Mouse (Mus musculus): ENCODE data around the gene Erich3. TPM values are rescaled to one million over a fixed set of nuclear protein-coding genes. Genes with fewer than 3 reads are reported as not detected.
A peak's percentile ranks its signal among the peaks of the same experiment; 100 is the strongest.
"Not testable (repeated sequence)": the region's sequence is repeated elsewhere in the genome, so short reads cannot be mapped to it uniquely, and the experiment has no call there.

Gene Erich3
- polyA plus RNA-seq (2016; fragmentation: Nextera tagmentation; extraction: Ambion mirVana), result 0.58 and 0.76 TPM in 2 replicates

DNA sequence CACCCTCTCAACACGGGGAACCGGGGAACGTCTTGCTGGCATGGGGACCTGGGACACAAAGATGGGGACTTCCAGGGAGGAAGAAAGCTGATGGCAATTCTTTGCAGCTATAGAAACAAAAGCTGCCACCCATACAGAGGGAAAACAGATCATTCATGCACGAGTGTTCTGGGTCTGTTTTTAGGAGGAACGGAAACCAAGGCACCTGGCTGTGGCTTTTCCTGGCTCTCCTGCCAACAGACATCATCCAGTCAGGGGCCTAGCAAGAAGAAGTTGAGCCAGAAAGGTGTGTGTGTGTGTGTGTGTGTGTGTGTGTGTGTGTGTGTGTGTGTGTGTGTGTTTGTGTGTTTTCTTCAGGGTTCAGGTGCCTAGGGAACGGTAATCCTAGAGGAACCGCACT is at the start of gene Erich3:
Gene Erich3 (plus strand): TSS at position 315 of the 400 bp plus-strand sequence.
- WGBS, result 29% methylated on average over 6 of the region's 7 CpGs
- Histone ChIP-seq H3K4me3 (peak within 1 kb of the TSS; percentile 59), H3K9me3 (replicated peaks) (no peaks in the 10 kb centered on the region), H3K27ac (replicated peaks) (peak within 1 kb of the TSS; percentile 69), H3K27me3 (ENCODE audit: low read depth, poor library complexity, severe bottlenecking) (peaks cover 37% of the 10 kb centered on the region), H3K4me1 (peaks cover 14% of the 10 kb centered on the region), H3K36me3 (no peaks in the 10 kb centered on the region)
- no peak for DNase-seq (ENCODE audit: low spot score)

DNA sequence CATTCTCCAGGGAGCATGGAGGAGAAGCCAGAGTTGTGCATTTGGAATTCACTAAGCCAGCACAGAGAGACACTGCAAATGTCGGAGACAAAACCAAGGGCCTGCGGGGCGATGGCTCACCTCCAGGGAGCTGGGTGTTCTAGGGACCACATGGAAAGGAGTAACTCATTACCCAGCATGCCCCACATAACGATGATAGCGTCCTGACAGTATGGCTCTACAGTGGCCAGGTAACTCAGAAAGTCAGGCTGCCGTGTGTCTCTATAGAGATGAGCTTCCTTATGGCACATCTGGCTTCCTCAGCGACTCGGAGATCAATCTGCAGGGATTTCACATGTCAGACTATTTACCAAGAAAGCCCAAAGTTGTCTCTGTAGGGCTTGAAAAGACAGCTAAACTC is 48.9 kb upstream of the Erich3 start:
- Histone ChIP-seq H3K27me3 (ENCODE audit: low read depth, poor library complexity, severe bottlenecking) (no peaks in the 10 kb centered on the region), H3K4me1 (peaks cover 5% of the 10 kb centered on the region; the same call in 1 of the 2 replicates), H3K27ac (replicated peaks) (no peak overlapping the region), H3K4me3 (no peak overlapping the region), H3K9me3 (replicated peaks) (no peaks in the 10 kb centered on the region), H3K36me3 (peaks cover 37% of the 10 kb centered on the region)
- WGBS, result 90% methylated on average over 8 of the region's 8 CpGs
- no peak for DNase-seq (ENCODE audit: low spot score)

- Histone ChIP-seq H3K36me3 (peaks cover 36% of the 10 kb centered on the region), H3K27ac (replicated peaks) (no peak overlapping the region), H3K9me3 (replicated peaks) (no peaks in the 10 kb centered on the region), H3K4me3 (no peak overlapping the region), H3K27me3 (ENCODE audit: low read depth, poor library complexity, severe bottlenecking) (no peaks in the 10 kb centered on the region), H3K4me1 (peaks cover 5% of the 10 kb centered on the region; the same call in 1 of the 2 replicates)
- WGBS, result 56% methylated on average over 7 of the region's 7 CpGs
- DNase-seq (ENCODE audit: low spot score), result no peak
Measured at GRCm38 (mm10) chr3:154615304-154615703, 48.4 kb upstream of the Erich3 start.

GRCm38 (mm10) chr3:154616106-154616505 is 47.6 kb upstream of the Erich3 start:
- WGBS, result 94% methylated on average over 4 of the region's 4 CpGs
- Histone ChIP-seq H3K9me3 (replicated peaks) (no peaks in the 10 kb centered on the region), H3K27ac (replicated peaks) (no peak overlapping the region), H3K4me3 (no peak overlapping the region), H3K4me1 (peaks cover 5% of the 10 kb centered on the region; the same call in 1 of the 2 replicates), H3K36me3 (peaks cover 30% of the 10 kb centered on the region), H3K27me3 (ENCODE audit: low read depth, poor library complexity, severe bottlenecking) (no peaks in the 10 kb centered on the region)
- no peak for DNase-seq (ENCODE audit: low spot score)

- Histone ChIP-seq H3K4me1 (no peaks in the 10 kb centered on the region), H3K27me3 (ENCODE audit: low read depth, poor library complexity, severe bottlenecking) (no peaks in the 10 kb centered on the region), H3K36me3 (no peaks in the 10 kb centered on the region), H3K9me3 (replicated peaks) (no peaks in the 10 kb centered on the region), H3K4me3 (no peak overlapping the region), H3K27ac (replicated peaks) (no peak overlapping the region)
- no peak for DNase-seq (ENCODE audit: low spot score)
Measured at GRCm38 (mm10) chr3:154628284-154628683, 35.4 kb upstream of the Erich3 start.

- not testable (repeated sequence) for DNase-seq (ENCODE audit: low spot score); H3K4me1 ChIP-seq
- 86% methylated on average over 2 of the region's 2 CpGs for WGBS
Measured at GRCm38 (mm10) chr3:154631281-154631680, 32.4 kb upstream of the Erich3 start.

DNA sequence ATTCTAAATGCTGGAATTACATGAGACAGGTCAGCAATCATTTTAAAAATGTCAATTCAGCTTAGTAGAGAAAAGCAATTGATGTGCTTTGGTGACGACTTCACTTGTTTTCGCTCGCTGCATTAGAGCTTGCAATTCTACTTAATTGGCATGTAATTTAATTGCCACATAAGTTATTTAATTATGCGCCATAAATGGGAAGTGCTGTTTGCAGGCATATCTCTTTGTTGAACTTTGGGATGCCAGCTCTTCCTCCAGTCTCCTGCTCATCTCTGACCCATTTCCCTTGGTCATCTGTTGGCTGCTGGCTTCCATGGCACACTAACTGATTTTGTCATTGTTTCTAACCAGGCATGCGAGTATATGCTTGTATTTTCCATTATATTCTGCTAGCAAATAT is 30.6 kb upstream of the Erich3 start:
- Histone ChIP-seq H3K36me3 (no peaks in the 10 kb centered on the region), H3K9me3 (replicated peaks) (no peaks in the 10 kb centered on the region), H3K4me1 (no peaks in the 10 kb centered on the region), H3K27ac (replicated peaks) (no peak overlapping the region), H3K27me3 (ENCODE audit: low read depth, poor library complexity, severe bottlenecking) (no peaks in the 10 kb centered on the region), H3K4me3 (no peak overlapping the region)
- 90% methylated on average over 5 of the region's 5 CpGs for WGBS
- DNase-seq (ENCODE audit: low spot score), result no peak

More at GRCm38 (mm10) chr3:154631281-154631680, 32.4 kb upstream of the Erich3 start:
- not testable (repeated sequence) for H3K36me3 ChIP-seq; H3K9me3 ChIP-seq (replicated peaks); H3K4me3 ChIP-seq; H3K27ac ChIP-seq (replicated peaks); H3K27me3 ChIP-seq (ENCODE audit: low read depth, poor library complexity, severe bottlenecking)

DNA sequence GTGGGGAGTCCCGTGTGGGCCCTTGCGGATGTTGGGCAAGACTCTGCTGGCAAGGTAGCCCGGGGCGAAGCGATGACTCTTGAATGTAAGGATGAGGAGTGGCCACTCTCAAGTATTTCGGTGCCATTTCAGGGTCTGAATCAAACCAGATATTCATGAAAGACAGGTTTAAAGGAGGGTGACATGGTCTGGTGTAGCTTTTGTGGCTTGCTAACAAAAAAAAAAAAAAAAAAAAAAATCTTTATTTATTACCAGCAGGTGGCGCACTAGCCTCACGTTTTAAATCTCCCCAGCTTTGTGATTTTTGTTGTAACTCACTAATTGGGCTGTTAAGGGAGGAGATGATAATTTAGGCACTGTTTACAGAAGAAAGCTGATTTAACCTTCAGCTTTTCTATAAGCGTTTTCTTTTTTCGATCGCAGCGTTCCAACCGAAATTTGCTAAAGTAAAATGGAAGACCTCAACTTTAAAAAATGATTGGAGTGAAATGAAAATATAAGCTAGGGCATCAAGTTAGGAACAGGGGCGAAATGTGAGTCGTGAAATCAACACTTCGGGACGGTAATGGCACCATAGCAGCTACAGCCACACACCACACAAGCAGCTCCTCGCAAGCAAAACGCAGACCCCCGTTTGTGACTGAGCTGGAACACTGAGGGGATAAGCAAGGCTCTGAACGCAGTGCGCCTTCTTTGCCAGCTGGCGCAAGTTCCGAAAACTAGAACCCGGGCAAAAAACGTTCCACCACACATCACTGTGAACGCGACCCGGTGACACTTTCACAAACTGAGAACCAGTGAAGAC is 16.8 kb upstream of the Erich3 start:
- Histone ChIP-seq H3K9me3 (replicated peaks) (no peaks in the 10 kb centered on the region), H3K4me3 (0 out of 2 replicates have a peak overlapping the region, but pooled peaks have one; percentile 11), H3K27me3 (ENCODE audit: low read depth, poor library complexity, severe bottlenecking) (peaks cover 7% of the 10 kb centered on the region), H3K36me3 (no peaks in the 10 kb centered on the region), H3K4me1 (peaks cover 13% of the 10 kb centered on the region), H3K27ac (replicated peaks) (no peak overlapping the region)
- no peak for DNase-seq (ENCODE audit: low spot score)
- 66% methylated on average over 29 of the region's 29 CpGs for WGBS

- no peaks in the 10 kb centered on the region for H3K36me3 ChIP-seq
- H3K27ac ChIP-seq (replicated peaks), result no peak overlapping the region
- no peaks in the 10 kb centered on the region for H3K9me3 ChIP-seq (replicated peaks)
- no peak overlapping the region for H3K4me3 ChIP-seq
- no peak for DNase-seq (ENCODE audit: low spot score)
- H3K4me1 ChIP-seq, result peaks cover 13% of the 10 kb centered on the region
- peaks cover 13% of the 10 kb centered on the region for H3K27me3 ChIP-seq (ENCODE audit: low read depth, poor library complexity, severe bottlenecking)
- 73% methylated on average over 7 of the region's 7 CpGs for WGBS
Measured at GRCm38 (mm10) chr3:154647443-154647780, 16.2 kb upstream of the Erich3 start.

- 75% methylated on average over 20 of the region's 20 CpGs for WGBS
- no peak for DNase-seq (ENCODE audit: low spot score)
- peaks cover 23% of the 10 kb centered on the region for H3K4me1 ChIP-seq
- no peaks in the 10 kb centered on the region for H3K36me3 ChIP-seq
- peaks cover 15% of the 10 kb centered on the region for H3K27me3 ChIP-seq (ENCODE audit: low read depth, poor library complexity, severe bottlenecking)
- H3K4me3 ChIP-seq, result no peak overlapping the region
- no peak overlapping the region for H3K27ac ChIP-seq (replicated peaks)
- no peaks in the 10 kb centered on the region for H3K9me3 ChIP-seq (replicated peaks)
Measured at GRCm38 (mm10) chr3:154649411-154650285, 14.0 kb upstream of the Erich3 start.

DNA sequence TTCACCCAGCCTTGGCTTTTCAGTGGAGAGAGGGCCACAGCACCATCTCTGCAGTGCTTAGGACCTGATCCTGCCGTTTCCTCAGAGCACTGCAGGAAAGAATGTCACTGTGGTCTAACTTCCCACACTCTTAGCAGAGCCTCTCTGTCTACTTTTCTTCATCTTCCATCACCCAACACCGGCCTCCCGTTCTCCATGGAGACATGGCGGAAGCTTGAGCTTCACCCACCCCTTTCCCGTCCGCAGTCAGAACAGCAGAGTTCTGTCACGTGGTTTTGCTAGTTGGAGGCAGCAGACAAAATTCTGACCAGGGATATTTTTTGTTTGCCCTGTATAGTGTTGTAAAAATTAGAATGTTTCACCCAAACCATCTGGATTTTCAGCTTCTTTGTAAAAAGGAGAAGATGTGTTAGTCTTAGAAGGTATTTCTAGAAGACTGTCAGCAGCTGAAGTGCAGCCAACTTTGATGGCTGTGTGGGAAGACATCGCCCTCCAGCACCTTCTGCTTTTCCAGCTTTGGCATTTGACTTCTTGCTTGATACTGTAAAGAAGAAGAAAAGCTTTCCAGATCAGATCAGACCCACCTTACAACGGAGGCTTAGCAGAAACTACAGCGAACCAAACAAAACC is 12.4 kb upstream of the Erich3 start:
- H3K27me3 ChIP-seq (ENCODE audit: low read depth, poor library complexity, severe bottlenecking), result peaks cover 15% of the 10 kb centered on the region
- peaks cover 25% of the 10 kb centered on the region for H3K4me1 ChIP-seq
- no peak overlapping the region for H3K4me3 ChIP-seq
- 89% methylated on average over 10 of the region's 10 CpGs for WGBS
- no peaks in the 10 kb centered on the region for H3K9me3 ChIP-seq (replicated peaks)
- DNase-seq (ENCODE audit: low spot score), result no peak
- no peak overlapping the region for H3K27ac ChIP-seq (replicated peaks)
- no peaks in the 10 kb centered on the region for H3K36me3 ChIP-seq

- peak; percentile 77 for DNase-seq (ENCODE audit: low spot score)
- Histone ChIP-seq H3K36me3 (no peaks in the 10 kb centered on the region), H3K4me1 (peaks cover 25% of the 10 kb centered on the region), H3K9me3 (replicated peaks) (no peaks in the 10 kb centered on the region), H3K27me3 (ENCODE audit: low read depth, poor library complexity, severe bottlenecking) (peaks cover 15% of the 10 kb centered on the region), H3K4me3 (no peak overlapping the region), H3K27ac (replicated peaks) (no peak overlapping the region)
- 51% methylated on average over 24 of the region's 24 CpGs for WGBS
Measured at GRCm38 (mm10) chr3:154652581-154653420, 10.9 kb upstream of the Erich3 start.
